Mouse (Mus musculus): ENCODE measurements around the gene Trim61. TPM values are rescaled to one million over a fixed set of nuclear protein-coding genes. Genes with fewer than 3 reads are reported as not detected.

The Trim61 gene
- polyA plus RNA-seq, 1 experiment from 2014 or later = not detected

GRCm38 (mm10) chr8:65047801-65048200 is 29.5 kb upstream of the Trim61 start:
- no peak overlapping the region for H3K27ac ChIP-seq (ENCODE audit: low read depth, low read length)
- 88% methylated on average over 4 of the region's 4 CpGs for WGBS
- H3K4me3 ChIP-seq (ENCODE audit: low read depth, low read length) = no peak overlapping the region
- no peaks in the 10 kb centered on the region for H3K4me1 ChIP-seq (replicated peaks; ENCODE audit: control insufficient read depth, insufficient read depth, low read length)
- H3K9me3 ChIP-seq (ENCODE audit: control insufficient read depth, low read length) = no peaks in the 10 kb centered on the region
- DNase-seq (ENCODE audit: low spot score) = no peak
- no peak overlapping the region for H3K9ac ChIP-seq (ENCODE audit: low read depth, low read length)
- no peak for ATAC-seq (ENCODE audit: low FRiP score)
- no peak overlapping the region for H3K4me2 ChIP-seq (replicated peaks; ENCODE audit: low read depth, low read length)
- no peaks in the 10 kb centered on the region for H3K27me3 ChIP-seq (ENCODE audit: control insufficient read depth, insufficient read depth, low read length)
- H3K36me3 ChIP-seq (ENCODE audit: control insufficient read depth, insufficient read depth, low read length) = no peaks in the 10 kb centered on the region

DNA sequence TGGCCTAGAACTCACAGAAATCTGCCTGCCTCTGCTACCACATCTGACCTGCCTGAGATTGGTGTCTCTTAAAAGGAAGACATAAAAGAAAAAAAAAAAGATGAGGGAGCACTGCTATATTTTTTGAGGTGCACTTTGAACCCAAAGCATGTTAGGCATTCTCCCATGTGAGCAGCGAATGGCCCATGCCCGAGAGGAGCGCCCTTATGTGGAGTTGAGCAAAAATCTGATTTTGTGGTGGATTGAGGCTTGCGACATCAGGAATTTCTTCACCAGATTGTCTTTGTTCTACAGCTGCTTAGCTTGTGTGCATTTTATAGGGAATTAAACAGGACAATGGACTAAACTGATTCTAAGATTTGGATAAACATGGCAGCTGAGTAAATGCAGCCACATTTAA is 28.9 kb upstream of the Trim61 start:
- no peaks in the 10 kb centered on the region for H3K4me1 ChIP-seq (replicated peaks; ENCODE audit: control insufficient read depth, insufficient read depth, low read length)
- no peak overlapping the region for H3K4me3 ChIP-seq (ENCODE audit: low read depth, low read length)
- no peaks in the 10 kb centered on the region for H3K9me3 ChIP-seq (ENCODE audit: control insufficient read depth, low read length)
- H3K4me2 ChIP-seq (replicated peaks; ENCODE audit: low read depth, low read length) = no peak overlapping the region
- ATAC-seq (ENCODE audit: low FRiP score) = no peak
- WGBS = 94% methylated on average over 4 of the region's 4 CpGs
- no peaks in the 10 kb centered on the region for H3K27me3 ChIP-seq (ENCODE audit: control insufficient read depth, insufficient read depth, low read length)
- no peaks in the 10 kb centered on the region for H3K36me3 ChIP-seq (ENCODE audit: control insufficient read depth, insufficient read depth, low read length)
- no peak for DNase-seq (ENCODE audit: low spot score)
- H3K9ac ChIP-seq (ENCODE audit: low read depth, low read length) = no peak overlapping the region
- H3K27ac ChIP-seq (ENCODE audit: low read depth, low read length) = no peak overlapping the region

DNA sequence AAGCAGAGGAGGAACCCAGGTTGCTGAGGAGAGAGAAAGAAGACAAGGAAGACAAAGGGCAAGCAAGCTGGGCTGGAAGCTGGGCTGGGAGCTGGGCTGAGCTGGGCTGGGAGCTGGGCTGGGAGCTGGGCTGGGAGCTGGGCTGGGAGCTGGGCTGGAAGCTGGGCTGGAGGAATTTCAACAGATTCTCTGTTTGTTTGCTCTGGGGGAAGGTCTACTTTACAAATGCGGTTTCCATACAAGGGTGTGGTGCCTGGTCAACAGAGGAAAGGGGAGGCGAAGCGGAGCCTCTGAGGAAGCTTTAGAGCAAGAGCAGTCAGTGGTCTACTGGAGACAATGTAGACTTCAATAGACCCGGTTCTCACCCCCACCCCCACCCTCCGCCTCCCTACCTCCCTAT is 28.2 kb upstream of the Trim61 start:
- H3K27me3 ChIP-seq (ENCODE audit: control insufficient read depth, insufficient read depth, low read length) = no peaks in the 10 kb centered on the region
- no peak overlapping the region for H3K27ac ChIP-seq (ENCODE audit: low read depth, low read length)
- no peaks in the 10 kb centered on the region for H3K9me3 ChIP-seq (ENCODE audit: control insufficient read depth, low read length)
- no peaks in the 10 kb centered on the region for H3K36me3 ChIP-seq (ENCODE audit: control insufficient read depth, insufficient read depth, low read length)
- H3K4me3 ChIP-seq (ENCODE audit: low read depth, low read length) = no peak overlapping the region
- peak overlapping the region; percentile 17; the same call in 1 of the 2 replicates for H3K4me2 ChIP-seq (replicated peaks; ENCODE audit: low read depth, low read length)
- 31% methylated on average over 5 of the region's 5 CpGs for WGBS
- H3K9ac ChIP-seq (ENCODE audit: low read depth, low read length) = no peak overlapping the region
- no peaks in the 10 kb centered on the region for H3K4me1 ChIP-seq (replicated peaks; ENCODE audit: control insufficient read depth, insufficient read depth, low read length)
- no peak for DNase-seq (ENCODE audit: low spot score)
- peak; percentile 38; the same call in 1 of the 2 replicates for ATAC-seq (ENCODE audit: low FRiP score)

GRCm38 (mm10) chr8:65037117-65037533 is 18.8 kb upstream of the Trim61 start, which contains the start of gene Apela:
TSS of gene Apela (minus strand) at chr8:65037336.
- H3K4me3 ChIP-seq (ENCODE audit: low read depth, low read length) = peak within 1 kb of the TSS; percentile 27; the same call in 1 of the 2 replicates
- H3K4me2 ChIP-seq (replicated peaks; ENCODE audit: low read depth, low read length) = peak within 1 kb of the TSS; percentile 41
- no peaks in the 10 kb centered on the region for H3K27me3 ChIP-seq (ENCODE audit: control insufficient read depth, insufficient read depth, low read length)
- no peak within 1 kb of the TSS for H3K9ac ChIP-seq (ENCODE audit: low read depth, low read length)
- H3K36me3 ChIP-seq (ENCODE audit: control insufficient read depth, insufficient read depth, low read length) = no peaks in the 10 kb centered on the region
- DNase-seq (ENCODE audit: low spot score) = peak; percentile 67
- H3K27ac ChIP-seq (ENCODE audit: low read depth, low read length) = no peak within 1 kb of the TSS
- H3K9me3 ChIP-seq (ENCODE audit: control insufficient read depth, low read length) = no peaks in the 10 kb centered on the region
- WGBS = 1% methylated on average over 8 of the region's 8 CpGs
- ATAC-seq (ENCODE audit: low FRiP score) = peak; percentile 77
- peaks cover 2% of the 10 kb centered on the region; the same call in 1 of the 2 replicates for H3K4me1 ChIP-seq (replicated peaks; ENCODE audit: control insufficient read depth, insufficient read depth, low read length)

- no peak overlapping the region for H3K27ac ChIP-seq (ENCODE audit: low read depth, low read length)
- ATAC-seq (ENCODE audit: low FRiP score) = no peak
- peaks cover 2% of the 10 kb centered on the region; the same call in 1 of the 2 replicates for H3K4me1 ChIP-seq (replicated peaks; ENCODE audit: control insufficient read depth, insufficient read depth, low read length)
- H3K9ac ChIP-seq (ENCODE audit: low read depth, low read length) = no peak overlapping the region
- DNase-seq (ENCODE audit: low spot score) = no peak
- H3K27me3 ChIP-seq (ENCODE audit: control insufficient read depth, insufficient read depth, low read length) = no peaks in the 10 kb centered on the region
- WGBS = 29% methylated on average over 2 of the region's 2 CpGs
- no peak overlapping the region for H3K4me2 ChIP-seq (replicated peaks; ENCODE audit: low read depth, low read length)
- no peaks in the 10 kb centered on the region for H3K9me3 ChIP-seq (ENCODE audit: control insufficient read depth, low read length)
- no peak overlapping the region for H3K4me3 ChIP-seq (ENCODE audit: low read depth, low read length)
- H3K36me3 ChIP-seq (ENCODE audit: control insufficient read depth, insufficient read depth, low read length) = no peaks in the 10 kb centered on the region
Measured at GRCm38 (mm10) chr8:65034136-65034535, 15.8 kb upstream of the Trim61 start.

DNA sequence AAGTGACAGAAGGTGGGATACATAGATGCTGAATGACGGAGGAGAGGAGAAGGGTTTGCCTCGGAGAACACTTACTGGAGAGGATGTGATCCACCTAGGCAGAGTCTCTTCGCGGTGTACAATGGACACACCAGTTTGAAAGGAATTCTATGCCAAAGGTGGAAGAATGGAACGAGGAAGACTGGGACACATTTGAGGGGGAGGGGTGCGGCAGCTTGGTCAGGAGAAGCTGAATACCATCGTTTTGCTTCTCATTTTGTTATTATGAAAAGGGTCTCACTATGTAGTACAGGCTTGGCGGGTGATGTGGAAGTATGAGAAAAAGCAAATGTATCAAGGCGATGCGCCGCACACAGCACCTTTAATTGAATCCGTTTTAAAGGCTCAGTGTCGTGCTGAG is 14.7 kb upstream of the Trim61 start:
- no peaks in the 10 kb centered on the region for H3K27me3 ChIP-seq (ENCODE audit: control insufficient read depth, insufficient read depth, low read length)
- H3K4me3 ChIP-seq (ENCODE audit: low read depth, low read length) = no peak overlapping the region
- no peak overlapping the region for H3K27ac ChIP-seq (ENCODE audit: low read depth, low read length)
- no peaks in the 10 kb centered on the region for H3K9me3 ChIP-seq (ENCODE audit: control insufficient read depth, low read length)
- no peak overlapping the region for H3K9ac ChIP-seq (ENCODE audit: low read depth, low read length)
- no peak for DNase-seq (ENCODE audit: low spot score)
- no peak overlapping the region for H3K4me2 ChIP-seq (replicated peaks; ENCODE audit: low read depth, low read length)
- H3K36me3 ChIP-seq (ENCODE audit: control insufficient read depth, insufficient read depth, low read length) = no peaks in the 10 kb centered on the region
- 87% methylated on average over 13 of the region's 13 CpGs for whole genome bisulfite sequencing
- H3K4me1 ChIP-seq (replicated peaks; ENCODE audit: control insufficient read depth, insufficient read depth, low read length) = peaks cover 2% of the 10 kb centered on the region; the same call in 1 of the 2 replicates
- ATAC-seq (ENCODE audit: low FRiP score) = no peak

DNA sequence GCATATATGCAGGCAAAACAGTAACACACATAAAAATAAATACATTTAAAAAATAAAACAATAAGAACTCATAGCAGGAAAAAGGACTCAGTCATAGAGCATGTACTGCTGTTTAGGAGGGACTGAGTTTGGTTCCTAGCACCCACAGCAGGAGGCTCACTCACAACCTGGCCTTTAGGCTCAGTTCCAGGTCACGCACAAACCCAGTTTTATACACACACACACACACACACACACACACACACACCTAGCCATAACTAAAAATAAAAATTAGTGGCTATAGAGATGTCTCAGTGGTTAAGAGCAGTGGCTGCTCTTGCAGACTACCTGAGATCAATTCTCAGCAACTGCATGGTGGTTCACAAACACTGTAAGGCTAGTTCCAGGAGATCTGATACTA is 13.8 kb upstream of the Trim61 start:
- H3K4me1 ChIP-seq (replicated peaks; ENCODE audit: control insufficient read depth, insufficient read depth, low read length) = no peaks in the 10 kb centered on the region; the same call in 1 of the 2 replicates
- WGBS = 94% methylated on average over 1 of the region's 1 CpGs
- DNase-seq (ENCODE audit: low spot score) (no peak), ATAC-seq (ENCODE audit: low FRiP score) (no peak)
- no peaks in the 10 kb centered on the region for H3K27me3 ChIP-seq (ENCODE audit: control insufficient read depth, insufficient read depth, low read length)
- H3K4me2 ChIP-seq (replicated peaks; ENCODE audit: low read depth, low read length) = no peak overlapping the region
- no peaks in the 10 kb centered on the region for H3K9me3 ChIP-seq (ENCODE audit: control insufficient read depth, low read length)
- no peak overlapping the region for H3K4me3 ChIP-seq (ENCODE audit: low read depth, low read length)
- H3K9ac ChIP-seq (ENCODE audit: low read depth, low read length) = no peak overlapping the region
- no peak overlapping the region for H3K27ac ChIP-seq (ENCODE audit: low read depth, low read length)
- no peaks in the 10 kb centered on the region for H3K36me3 ChIP-seq (ENCODE audit: control insufficient read depth, insufficient read depth, low read length)

- no peak overlapping the region for H3K27ac ChIP-seq (ENCODE audit: low read depth, low read length)
- no peak overlapping the region for H3K4me3 ChIP-seq (ENCODE audit: low read depth, low read length)
- ATAC-seq (ENCODE audit: low FRiP score) (no peak), DNase-seq (ENCODE audit: low spot score) (no peak)
- no peaks in the 10 kb centered on the region for H3K9me3 ChIP-seq (ENCODE audit: control insufficient read depth, low read length)
- WGBS = 82% methylated on average over 4 of the region's 4 CpGs
- no peaks in the 10 kb centered on the region for H3K36me3 ChIP-seq (ENCODE audit: control insufficient read depth, insufficient read depth, low read length)
- no peaks in the 10 kb centered on the region for H3K4me1 ChIP-seq (replicated peaks; ENCODE audit: control insufficient read depth, insufficient read depth, low read length)
- no peak overlapping the region for H3K9ac ChIP-seq (ENCODE audit: low read depth, low read length)
- H3K4me2 ChIP-seq (replicated peaks; ENCODE audit: low read depth, low read length) = no peak overlapping the region
- no peaks in the 10 kb centered on the region for H3K27me3 ChIP-seq (ENCODE audit: control insufficient read depth, insufficient read depth, low read length)
Measured at GRCm38 (mm10) chr8:65030735-65031485, 12.6 kb upstream of the Trim61 start.

- WGBS = 87% methylated on average over 4 of the region's 4 CpGs
- no peaks in the 10 kb centered on the region for H3K9me3 ChIP-seq (ENCODE audit: control insufficient read depth, low read length)
- no peak overlapping the region for H3K27ac ChIP-seq (ENCODE audit: low read depth, low read length)
- H3K9ac ChIP-seq (ENCODE audit: low read depth, low read length) = no peak overlapping the region
- no peak overlapping the region for H3K4me2 ChIP-seq (replicated peaks; ENCODE audit: low read depth, low read length)
- H3K36me3 ChIP-seq (ENCODE audit: control insufficient read depth, insufficient read depth, low read length) = no peaks in the 10 kb centered on the region
- DNase-seq (ENCODE audit: low spot score) (no peak), ATAC-seq (ENCODE audit: low FRiP score) (no peak)
- H3K4me1 ChIP-seq (replicated peaks; ENCODE audit: control insufficient read depth, insufficient read depth, low read length) = no peaks in the 10 kb centered on the region
- H3K27me3 ChIP-seq (ENCODE audit: control insufficient read depth, insufficient read depth, low read length) = no peaks in the 10 kb centered on the region
- no peak overlapping the region for H3K4me3 ChIP-seq (ENCODE audit: low read depth, low read length)
Measured at GRCm38 (mm10) chr8:65029776-65030175, 11.5 kb upstream of the Trim61 start.

Measured in hindbrain, embryonic 11.5 days (tissue).